Mouse (Mus musculus) hindbrain, embryonic 10.5 days (tissue): ENCODE measurements around the gene Cldn2. TPM values are rescaled to one million over a fixed set of nuclear protein-coding genes. Genes with fewer than 3 reads are reported as not detected.
"Not testable (repeated sequence)": the region's sequence is repeated elsewhere in the genome, so short reads cannot be mapped to it uniquely, and the experiment has no call there.

Experiments used
- DNase-seq: peaks from one replicate; pipeline ENCODE4 v3.0.0-alpha.2; 2017; ENCODE audit warnings: low spot score
- H3K27ac ChIP-seq: fragments of 300-500 bp; sonication (generic); 2 replicates; pipeline ENCODE4 v1.5.1; 2016; ENCODE audit warnings: mild to moderate bottlenecking, moderate library complexity
- H3K27me3 ChIP-seq: fragments of 300-500 bp; sonication (generic); 2 replicates; pipeline ENCODE4 v1.6.1; 2016; ENCODE audit warnings: mild to moderate bottlenecking; ENCODE audit not compliant: poor library complexity, insufficient read depth, severe bottlenecking
- H3K36me3 ChIP-seq: fragments of 300-500 bp; sonication (generic); 2 replicates; pipeline ENCODE4 v1.6.1; 2016; ENCODE audit warnings: mild to moderate bottlenecking, moderate library complexity
- H3K4me1 ChIP-seq: fragments of 300-500 bp; sonication (generic); replicated peaks from 2 replicates; pipeline ENCODE4 v1.6.1; 2016; ENCODE audit warnings: mild to moderate bottlenecking
- H3K4me3 ChIP-seq: fragments of 300-500 bp; sonication (generic); 2 replicates; pipeline ENCODE4 v1.5.1; 2016; ENCODE audit warnings: mild to moderate bottlenecking, moderate library complexity
- H3K9me3 ChIP-seq: fragments of 300-500 bp; sonication (generic); 2 replicates; pipeline ENCODE4 v1.6.1; 2016; ENCODE audit warnings: mild to moderate bottlenecking, moderate library complexity
- WGBS: fragments of 180-500 bp; shearing (Covaris S2); methylation state at CpG from one replicate; pipeline ENCODE4 v1.1.7; 2016; 5-methylcytosine and 5-hydroxymethylcytosine counted together
- polyA plus RNA-seq: library from polyadenylated mRNA; unstranded; fragments of >200 nt; fragmentation: Nextera tagmentation; extraction: Ambion mirVana; gene quantifications from 2 replicates; pipeline ENCODE4 v1.2.1, GENCODE M21; 2016

Cldn2 gene
- 0.44 and 0.68 TPM in 2 replicates for polyA plus RNA-seq

- H3K27ac ChIP-seq: no peak within 1 kb of the TSS
- H3K36me3 ChIP-seq: no peaks in the 10 kb centered on the region
- no peaks in the 10 kb centered on the region for H3K4me1 ChIP-seq
- peaks cover 74% of the 10 kb centered on the region for H3K27me3 ChIP-seq
- H3K4me3 ChIP-seq: no peak within 1 kb of the TSS
- H3K9me3 ChIP-seq: no peaks in the 10 kb centered on the region
- 75% methylated on average over 8 of the region's 8 CpGs for WGBS
- no peak for DNase-seq
These were observed at the start of gene Cldn2 for GRCm38 (mm10) chrX:139800406-139800878. Gene Cldn2 (plus strand): TSS chrX:139800828.

GRCm38 (mm10) chrX:139751855-139752254 lies 48.8 kb upstream of the Cldn2 start:
- 0 out of 2 replicates have a peak, but pooled peaks cover 4% of the 10 kb centered on the region for H3K27me3 ChIP-seq
- no peaks in the 10 kb centered on the region for H3K9me3 ChIP-seq
- WGBS: 2% methylated on average over 1 of the region's 1 CpGs
- no peak overlapping the region for H3K27ac ChIP-seq
- H3K4me3 ChIP-seq: no peak overlapping the region
- no peaks in the 10 kb centered on the region for H3K36me3 ChIP-seq
- H3K4me1 ChIP-seq: no peaks in the 10 kb centered on the region
- DNase-seq: peak; percentile 27

GRCm38 (mm10) chrX:139758634-139759033 lies 42.0 kb upstream of the Cldn2 start:
- not testable (repeated sequence) for H3K27me3 ChIP-seq, H3K4me1 ChIP-seq, H3K27ac ChIP-seq, H3K36me3 ChIP-seq, H3K4me3 ChIP-seq, DNase-seq, H3K9me3 ChIP-seq
- 83% methylated on average over 3 of the region's 3 CpGs for WGBS

GRCm38 (mm10) chrX:139762546-139762945 lies 38.1 kb upstream of the Cldn2 start:
- Histone ChIP-seq H3K27me3 (no peaks in the 10 kb centered on the region; the same call in 1 of the 2 replicates), H3K9me3 (no peaks in the 10 kb centered on the region), H3K4me3 (no peak overlapping the region), H3K4me1 (no peaks in the 10 kb centered on the region), H3K36me3 (no peaks in the 10 kb centered on the region), H3K27ac (no peak overlapping the region)
- DNase-seq: no peak
- WGBS: 86% methylated on average over 2 of the region's 2 CpGs

- no peaks in the 10 kb centered on the region for H3K9me3 ChIP-seq
- no peaks in the 10 kb centered on the region for H3K36me3 ChIP-seq
- no peak overlapping the region for H3K27ac ChIP-seq
- no peak overlapping the region for H3K4me3 ChIP-seq
- WGBS: 78% methylated on average over 13 of the region's 13 CpGs
- H3K4me1 ChIP-seq: no peaks in the 10 kb centered on the region
- H3K27me3 ChIP-seq: peaks cover 16% of the 10 kb centered on the region
- DNase-seq: no peak
These were observed 30.5 kb upstream of the Cldn2 start for GRCm38 (mm10) chrX:139769975-139770637.

- 31% methylated on average over 18 of the region's 18 CpGs for WGBS
- H3K27me3 ChIP-seq: peaks cover 35% of the 10 kb centered on the region
- no peaks in the 10 kb centered on the region for H3K4me1 ChIP-seq
- H3K9me3 ChIP-seq: no peaks in the 10 kb centered on the region
- H3K27ac ChIP-seq: no peak overlapping the region
- no peaks in the 10 kb centered on the region for H3K36me3 ChIP-seq
- DNase-seq: peak; percentile 35
- no peak overlapping the region for H3K4me3 ChIP-seq
These were observed 26.1 kb upstream of the Cldn2 start for GRCm38 (mm10) chrX:139774309-139775083.

GRCm38 (mm10) chrX:139775084-139775612 lies 25.5 kb upstream of the Cldn2 start:
- Histone ChIP-seq H3K36me3 (no peaks in the 10 kb centered on the region), H3K4me3 (no peak overlapping the region), H3K27ac (no peak overlapping the region), H3K4me1 (no peaks in the 10 kb centered on the region), H3K9me3 (no peaks in the 10 kb centered on the region), H3K27me3 (peaks cover 42% of the 10 kb centered on the region)
- WGBS: 72% methylated on average over 7 of the region's 7 CpGs
- DNase-seq: no peak

- Histone ChIP-seq H3K27ac (no peak overlapping the region), H3K4me1 (peaks cover 8% of the 10 kb centered on the region), H3K4me3 (no peak overlapping the region), H3K27me3 (peaks cover 59% of the 10 kb centered on the region), H3K36me3 (no peaks in the 10 kb centered on the region), H3K9me3 (no peaks in the 10 kb centered on the region)
- WGBS: 32% methylated on average over 4 of the region's 4 CpGs
- no peak for DNase-seq
These were observed 23.3 kb upstream of the Cldn2 start for GRCm38 (mm10) chrX:139777357-139777756.

- no peak for DNase-seq
- Histone ChIP-seq H3K27ac (no peak overlapping the region), H3K4me3 (no peak overlapping the region), H3K36me3 (no peaks in the 10 kb centered on the region), H3K27me3 (peaks cover 74% of the 10 kb centered on the region), H3K4me1 (peaks cover 17% of the 10 kb centered on the region), H3K9me3 (no peaks in the 10 kb centered on the region)
- WGBS: 57% methylated on average over 1 of the region's 1 CpGs
These were observed 21.7 kb upstream of the Cldn2 start for GRCm38 (mm10) chrX:139778886-139779285.

- Histone ChIP-seq H3K9me3 (no peaks in the 10 kb centered on the region), H3K27ac (no peak overlapping the region), H3K4me1 (peaks cover 17% of the 10 kb centered on the region), H3K4me3 (no peak overlapping the region), H3K27me3 (peaks cover 77% of the 10 kb centered on the region), H3K36me3 (no peaks in the 10 kb centered on the region)
- 93% methylated on average over 5 of the region's 5 CpGs for WGBS
- DNase-seq: no peak
These were observed 21.2 kb upstream of the Cldn2 start for GRCm38 (mm10) chrX:139779401-139779800.

GRCm38 (mm10) chrX:139780988-139781387 lies 19.6 kb upstream of the Cldn2 start:
- Histone ChIP-seq H3K27me3 (peaks cover 80% of the 10 kb centered on the region), H3K36me3 (no peaks in the 10 kb centered on the region), H3K27ac (no peak overlapping the region), H3K9me3 (no peaks in the 10 kb centered on the region), H3K4me1 (peaks cover 17% of the 10 kb centered on the region), H3K4me3 (no peak overlapping the region)
- DNase-seq: no peak
- WGBS: 57% methylated on average over 3 of the region's 3 CpGs

GRCm38 (mm10) chrX:139781563-139781962 lies 19.1 kb upstream of the Cldn2 start:
- Histone ChIP-seq H3K4me1 (peaks cover 17% of the 10 kb centered on the region), H3K9me3 (no peaks in the 10 kb centered on the region), H3K27me3 (peaks cover 79% of the 10 kb centered on the region), H3K27ac (no peak overlapping the region), H3K4me3 (no peak overlapping the region), H3K36me3 (no peaks in the 10 kb centered on the region)
- no peak for DNase-seq
- 78% methylated on average over 4 of the region's 4 CpGs for WGBS
